Mouse (Mus musculus): ENCODE results near the gene Ccser1. TPM values are rescaled to one million over a fixed set of nuclear protein-coding genes. Genes with fewer than 3 reads are reported as not detected.

Ccser1 gene
- polyA plus RNA-seq, 1 experiment from 2014 or later: 10.4 TPM

GRCm38 (mm10) chr6:61687002-61687401 lies 506.9 kb downstream of the Ccser1 start:
- H3K4me3 ChIP-seq (ENCODE audit: low read depth, low read length): no peak overlapping the region
- ATAC-seq (ENCODE audit: low FRiP score) (no peak), DNase-seq (ENCODE audit: low spot score) (peak; percentile 15)
- H3K4me2 ChIP-seq (replicated peaks; ENCODE audit: low read depth, low read length): no peak overlapping the region
- no peak overlapping the region for H3K9ac ChIP-seq (ENCODE audit: low read depth, low read length)
- H3K27ac ChIP-seq (ENCODE audit: low read depth, low read length): no peak overlapping the region
- no peaks in the 10 kb centered on the region for H3K9me3 ChIP-seq (ENCODE audit: control insufficient read depth, low read length)
- no peaks in the 10 kb centered on the region for H3K36me3 ChIP-seq (ENCODE audit: control insufficient read depth, insufficient read depth, low read length)
- 29% methylated on average over 2 of the region's 2 CpGs for WGBS
- no peaks in the 10 kb centered on the region for H3K27me3 ChIP-seq (ENCODE audit: control insufficient read depth, insufficient read depth, low read length)
- H3K4me1 ChIP-seq (replicated peaks; ENCODE audit: control insufficient read depth, insufficient read depth, low read length): no peaks in the 10 kb centered on the region

- H3K4me3 ChIP-seq (ENCODE audit: low read depth, low read length): no peak overlapping the region
- no peaks in the 10 kb centered on the region for H3K4me1 ChIP-seq (replicated peaks; ENCODE audit: control insufficient read depth, insufficient read depth, low read length)
- DNase-seq (ENCODE audit: low spot score): no peak
- no peak for ATAC-seq (ENCODE audit: low FRiP score)
- no peaks in the 10 kb centered on the region for H3K27me3 ChIP-seq (ENCODE audit: control insufficient read depth, insufficient read depth, low read length)
- H3K36me3 ChIP-seq (ENCODE audit: control insufficient read depth, insufficient read depth, low read length): no peaks in the 10 kb centered on the region
- H3K27ac ChIP-seq (ENCODE audit: low read depth, low read length): no peak overlapping the region
- WGBS: 93% methylated on average over 7 of the region's 7 CpGs
- H3K9me3 ChIP-seq (ENCODE audit: control insufficient read depth, low read length): no peaks in the 10 kb centered on the region
- no peak overlapping the region for H3K9ac ChIP-seq (ENCODE audit: low read depth, low read length)
- no peak overlapping the region for H3K4me2 ChIP-seq (replicated peaks; ENCODE audit: low read depth, low read length)
These were observed 522.9 kb downstream of the Ccser1 start for GRCm38 (mm10) chr6:61703003-61703402.

GRCm38 (mm10) chr6:61721220-61721619 lies 541.1 kb downstream of the Ccser1 start:
- no peak for DNase-seq (ENCODE audit: low spot score)
- H3K9me3 ChIP-seq (ENCODE audit: control insufficient read depth, low read length): no peaks in the 10 kb centered on the region
- no peak overlapping the region for H3K4me3 ChIP-seq (ENCODE audit: low read depth, low read length)
- H3K9ac ChIP-seq (ENCODE audit: low read depth, low read length): no peak overlapping the region
- H3K4me1 ChIP-seq (replicated peaks; ENCODE audit: control insufficient read depth, insufficient read depth, low read length): no peaks in the 10 kb centered on the region
- WGBS: 85% methylated on average over 1 of the region's 1 CpGs
- no peaks in the 10 kb centered on the region for H3K36me3 ChIP-seq (ENCODE audit: control insufficient read depth, insufficient read depth, low read length)
- no peak overlapping the region for H3K27ac ChIP-seq (ENCODE audit: low read depth, low read length)
- no peak for ATAC-seq (ENCODE audit: low FRiP score)
- no peaks in the 10 kb centered on the region for H3K27me3 ChIP-seq (ENCODE audit: control insufficient read depth, insufficient read depth, low read length)
- no peak overlapping the region for H3K4me2 ChIP-seq (replicated peaks; ENCODE audit: low read depth, low read length)

- no peak for ATAC-seq (ENCODE audit: low FRiP score)
- WGBS: 74% methylated on average over 1 of the region's 1 CpGs
- Histone ChIP-seq H3K27ac (ENCODE audit: low read depth, low read length) (no peak overlapping the region), H3K9me3 (ENCODE audit: control insufficient read depth, low read length) (no peaks in the 10 kb centered on the region), H3K4me2 (replicated peaks; ENCODE audit: low read depth, low read length) (no peak overlapping the region), H3K9ac (ENCODE audit: low read depth, low read length) (no peak overlapping the region), H3K27me3 (ENCODE audit: control insufficient read depth, insufficient read depth, low read length) (no peaks in the 10 kb centered on the region), H3K4me1 (replicated peaks; ENCODE audit: control insufficient read depth, insufficient read depth, low read length) (no peaks in the 10 kb centered on the region), H3K4me3 (ENCODE audit: low read depth, low read length) (no peak overlapping the region), H3K36me3 (ENCODE audit: control insufficient read depth, insufficient read depth, low read length) (no peaks in the 10 kb centered on the region)
- DNase-seq (ENCODE audit: low spot score): no peak
These were observed 548.9 kb downstream of the Ccser1 start for GRCm38 (mm10) chr6:61729065-61729464.

GRCm38 (mm10) chr6:61730088-61730880 lies 550.2 kb downstream of the Ccser1 start:
- Histone ChIP-seq H3K27me3 (ENCODE audit: control insufficient read depth, insufficient read depth, low read length) (no peaks in the 10 kb centered on the region), H3K27ac (ENCODE audit: low read depth, low read length) (no peak overlapping the region), H3K36me3 (ENCODE audit: control insufficient read depth, insufficient read depth, low read length) (no peaks in the 10 kb centered on the region), H3K4me1 (replicated peaks; ENCODE audit: control insufficient read depth, insufficient read depth, low read length) (no peaks in the 10 kb centered on the region), H3K4me3 (ENCODE audit: low read depth, low read length) (no peak overlapping the region), H3K9me3 (ENCODE audit: control insufficient read depth, low read length) (no peaks in the 10 kb centered on the region), H3K9ac (ENCODE audit: low read depth, low read length) (no peak overlapping the region), H3K4me2 (replicated peaks; ENCODE audit: low read depth, low read length) (no peak overlapping the region)
- ATAC-seq (ENCODE audit: low FRiP score): no peak
- no peak for DNase-seq (ENCODE audit: low spot score)
- WGBS: 88% methylated on average over 5 of the region's 5 CpGs

GRCm38 (mm10) chr6:61746346-61746745 lies 566.2 kb downstream of the Ccser1 start:
- WGBS: 84% methylated on average over 1 of the region's 1 CpGs
- Histone ChIP-seq H3K4me1 (replicated peaks; ENCODE audit: control insufficient read depth, insufficient read depth, low read length) (no peaks in the 10 kb centered on the region), H3K27ac (ENCODE audit: low read depth, low read length) (no peak overlapping the region), H3K27me3 (ENCODE audit: control insufficient read depth, insufficient read depth, low read length) (no peaks in the 10 kb centered on the region), H3K9ac (ENCODE audit: low read depth, low read length) (no peak overlapping the region), H3K9me3 (ENCODE audit: control insufficient read depth, low read length) (no peaks in the 10 kb centered on the region), H3K4me3 (ENCODE audit: low read depth, low read length) (no peak overlapping the region), H3K36me3 (ENCODE audit: control insufficient read depth, insufficient read depth, low read length) (no peaks in the 10 kb centered on the region), H3K4me2 (replicated peaks; ENCODE audit: low read depth, low read length) (no peak overlapping the region)
- no peak for ATAC-seq (ENCODE audit: low FRiP score)
- no peak for DNase-seq (ENCODE audit: low spot score)

DNA sequence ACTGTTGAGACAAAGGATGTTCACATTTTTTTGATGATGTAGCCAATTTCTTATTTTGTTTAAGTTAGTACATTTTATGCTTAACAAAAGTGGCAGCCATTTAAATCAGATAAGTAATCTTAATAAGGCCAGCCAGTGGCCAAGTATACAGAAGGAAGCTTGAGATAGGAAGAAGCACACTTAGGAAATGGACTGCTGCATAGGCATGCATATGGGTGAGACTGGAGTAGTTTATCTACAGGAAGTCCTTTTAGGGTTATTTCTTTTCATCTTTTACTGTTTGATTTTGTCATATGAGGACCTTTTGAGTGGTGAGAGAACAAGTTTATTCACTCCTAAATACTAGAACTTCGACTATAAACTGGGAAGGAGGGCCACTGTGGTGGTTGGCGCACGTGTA lies 582.0 kb downstream of the Ccser1 start:
- Histone ChIP-seq H3K27ac (ENCODE audit: low read depth, low read length) (no peak overlapping the region), H3K27me3 (ENCODE audit: control insufficient read depth, insufficient read depth, low read length) (no peaks in the 10 kb centered on the region), H3K4me3 (ENCODE audit: low read depth, low read length) (no peak overlapping the region), H3K4me1 (replicated peaks; ENCODE audit: control insufficient read depth, insufficient read depth, low read length) (no peaks in the 10 kb centered on the region), H3K4me2 (replicated peaks; ENCODE audit: low read depth, low read length) (no peak overlapping the region), H3K9ac (ENCODE audit: low read depth, low read length) (no peak overlapping the region), H3K9me3 (ENCODE audit: control insufficient read depth, low read length) (no peaks in the 10 kb centered on the region), H3K36me3 (ENCODE audit: control insufficient read depth, insufficient read depth, low read length) (no peaks in the 10 kb centered on the region)
- no peak for DNase-seq (ENCODE audit: low spot score)
- WGBS: 95% methylated on average over 3 of the region's 3 CpGs
- no peak for ATAC-seq (ENCODE audit: low FRiP score)

DNA sequence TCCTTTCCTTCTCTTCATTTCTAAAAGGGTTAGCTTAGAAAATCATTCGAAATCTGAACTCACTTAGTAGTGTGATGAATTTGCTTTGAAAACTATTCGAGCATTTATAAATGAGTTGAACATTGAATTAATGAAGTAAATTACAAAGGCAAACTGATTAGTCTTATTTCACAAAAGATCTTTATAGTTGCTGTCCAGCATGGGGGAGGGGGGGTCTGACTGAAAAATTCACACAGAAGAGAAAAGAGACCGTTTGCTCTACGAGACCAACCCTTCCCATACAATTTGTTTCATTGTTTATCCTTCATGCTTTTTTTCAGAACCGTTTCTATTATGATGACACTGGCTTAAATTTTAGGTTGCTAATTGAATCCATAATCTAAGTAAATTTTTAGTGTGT lies 583.3 kb downstream of the Ccser1 start:
- H3K4me3 ChIP-seq (ENCODE audit: low read depth, low read length): no peak overlapping the region
- no peaks in the 10 kb centered on the region for H3K36me3 ChIP-seq (ENCODE audit: control insufficient read depth, insufficient read depth, low read length)
- no peak overlapping the region for H3K4me2 ChIP-seq (replicated peaks; ENCODE audit: low read depth, low read length)
- no peak overlapping the region for H3K9ac ChIP-seq (ENCODE audit: low read depth, low read length)
- no peaks in the 10 kb centered on the region for H3K9me3 ChIP-seq (ENCODE audit: control insufficient read depth, low read length)
- H3K27ac ChIP-seq (ENCODE audit: low read depth, low read length): no peak overlapping the region
- no peaks in the 10 kb centered on the region for H3K4me1 ChIP-seq (replicated peaks; ENCODE audit: control insufficient read depth, insufficient read depth, low read length)
- no peaks in the 10 kb centered on the region for H3K27me3 ChIP-seq (ENCODE audit: control insufficient read depth, insufficient read depth, low read length)
- 58% methylated on average over 5 of the region's 5 CpGs for WGBS
- ATAC-seq (ENCODE audit: low FRiP score) (no peak), DNase-seq (ENCODE audit: low spot score) (no peak)

- ATAC-seq (ENCODE audit: low FRiP score) (no peak), DNase-seq (ENCODE audit: low spot score) (no peak)
- Histone ChIP-seq H3K27ac (ENCODE audit: low read depth, low read length) (no peak overlapping the region), H3K4me1 (replicated peaks; ENCODE audit: control insufficient read depth, insufficient read depth, low read length) (no peaks in the 10 kb centered on the region), H3K27me3 (ENCODE audit: control insufficient read depth, insufficient read depth, low read length) (no peaks in the 10 kb centered on the region), H3K36me3 (ENCODE audit: control insufficient read depth, insufficient read depth, low read length) (no peaks in the 10 kb centered on the region), H3K9ac (ENCODE audit: low read depth, low read length) (no peak overlapping the region), H3K4me3 (ENCODE audit: low read depth, low read length) (no peak overlapping the region), H3K4me2 (replicated peaks; ENCODE audit: low read depth, low read length) (no peak overlapping the region), H3K9me3 (ENCODE audit: control insufficient read depth, low read length) (no peaks in the 10 kb centered on the region)
- 70% methylated on average over 2 of the region's 2 CpGs for WGBS
These were observed 585.7 kb downstream of the Ccser1 start for GRCm38 (mm10) chr6:61765801-61766200.

All from hindbrain, embryonic 11.5 days (tissue).